Mouse (Mus musculus): ENCODE results near the gene Rab4b.

Rab4b gene

GRCm38 (mm10) chr7:27159882-27160281 lies 18.8 kb downstream of the Rab4b start:
- peak; percentile 82 for DNase-seq (ENCODE audit: low spot score in 2 of 2)

DNA sequence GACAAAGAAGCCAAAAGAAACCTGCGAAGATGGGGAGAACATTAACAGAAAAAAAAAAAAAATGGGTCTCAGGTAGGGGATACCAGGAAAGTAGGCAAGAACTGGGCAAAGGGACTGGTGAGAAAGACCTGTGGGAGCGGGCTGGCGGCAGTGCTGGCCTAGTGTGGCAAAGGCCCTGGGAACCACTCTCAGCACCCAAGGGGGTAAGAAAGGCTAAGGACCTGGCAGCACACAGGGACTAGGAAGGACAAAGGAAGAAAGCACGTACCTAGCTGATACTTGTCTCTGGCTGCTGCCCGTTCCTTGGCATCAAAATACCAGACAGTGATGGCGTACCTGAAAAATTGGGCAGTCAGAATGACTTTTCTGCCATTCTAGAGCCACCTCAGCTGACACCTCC lies 19.4 kb downstream of the Rab4b start:
- DNase-seq (ENCODE audit: low spot score in 2 of 2), result no peak

DNA sequence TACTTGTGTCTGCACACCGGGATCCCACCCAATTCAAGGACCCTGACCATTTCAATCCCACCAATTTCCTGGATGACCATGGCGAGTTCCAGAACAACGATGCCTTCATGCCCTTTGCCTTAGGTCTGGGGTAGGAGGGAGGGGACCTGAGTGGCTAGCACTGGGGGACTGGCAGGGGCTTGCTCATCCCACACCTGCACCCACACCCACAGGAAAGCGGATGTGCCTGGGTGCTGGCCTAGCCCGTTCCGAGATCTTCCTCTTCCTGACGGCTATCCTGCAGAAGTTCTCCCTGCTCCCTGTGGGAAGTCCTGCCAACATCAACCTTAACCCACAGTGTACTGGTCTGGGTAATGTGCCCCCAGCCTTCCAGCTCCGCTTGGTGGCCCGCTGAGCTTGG lies 20.5 kb downstream of the Rab4b start:
- no peak for DNase-seq (ENCODE audit: low spot score in 2 of 2)

DNA sequence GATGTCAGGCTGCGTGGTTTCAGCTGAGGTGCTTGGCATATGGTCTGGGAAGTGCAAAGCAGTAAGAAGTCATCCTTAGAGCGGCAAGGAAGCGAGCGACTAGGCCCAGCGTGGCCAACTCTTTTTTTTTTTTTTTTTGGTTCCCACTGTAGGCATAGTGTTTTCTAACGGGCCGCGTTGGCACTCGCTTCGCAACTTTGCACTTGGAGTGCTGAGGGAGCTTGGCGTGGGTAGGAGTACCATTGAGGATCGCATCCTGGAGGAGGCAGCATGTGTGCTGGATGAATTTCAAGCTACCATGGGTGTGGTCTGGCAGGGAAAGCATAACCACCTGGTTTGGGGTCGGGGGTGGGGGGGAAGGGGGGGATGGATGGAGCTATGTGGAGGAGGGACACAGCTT lies 22.7 kb downstream of the Rab4b start:
- DNase-seq (ENCODE audit: low spot score in 2 of 2), result no peak

DNA sequence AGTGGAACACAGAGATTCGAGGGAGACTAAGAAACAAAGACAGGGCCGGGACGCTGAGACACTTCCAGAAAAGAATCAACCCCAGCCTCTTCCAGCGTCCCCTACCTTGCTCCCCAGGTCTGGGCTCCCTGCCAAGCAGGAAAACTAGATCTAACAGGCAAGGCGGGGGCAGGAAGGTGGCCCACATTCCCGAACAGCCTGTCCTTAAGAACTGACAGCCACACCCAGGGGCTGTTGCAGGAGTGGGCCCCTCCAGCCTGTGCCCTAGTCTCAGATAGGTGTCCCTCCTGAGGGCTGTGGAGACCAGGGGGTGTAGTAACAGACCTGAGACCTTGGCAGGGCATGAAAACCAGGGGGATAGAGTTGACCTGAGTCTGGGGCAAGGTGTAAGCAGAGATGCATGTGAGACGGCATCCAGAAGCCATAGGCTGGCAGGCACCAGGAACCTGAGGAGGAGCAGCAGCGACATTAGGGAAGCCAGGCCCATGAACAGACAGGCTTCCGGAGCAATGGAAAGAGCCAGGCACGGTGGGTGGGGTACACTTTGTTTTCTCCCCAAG lies 25.4 kb downstream of the Rab4b start, which contains the start of gene Cyp2t4:
Gene Cyp2t4 (plus strand): TSS at position 510 of the 560 bp plus-strand sequence.
- no peak for DNase-seq (ENCODE audit: low spot score in 2 of 2)

- no peak for DNase-seq (ENCODE audit: low spot score in 2 of 2)
Measured at GRCm38 (mm10) chr7:27136410-27136996, 42.2 kb downstream of the Rab4b start.

- DNase-seq (ENCODE audit: low spot score in 2 of 2), result no peak
Measured at GRCm38 (mm10) chr7:27133757-27134156, 44.9 kb downstream of the Rab4b start.

- no peak for DNase-seq (ENCODE audit: low spot score in 2 of 2)
Measured at GRCm38 (mm10) chr7:27133156-27133555, 45.5 kb downstream of the Rab4b start.

DNA sequence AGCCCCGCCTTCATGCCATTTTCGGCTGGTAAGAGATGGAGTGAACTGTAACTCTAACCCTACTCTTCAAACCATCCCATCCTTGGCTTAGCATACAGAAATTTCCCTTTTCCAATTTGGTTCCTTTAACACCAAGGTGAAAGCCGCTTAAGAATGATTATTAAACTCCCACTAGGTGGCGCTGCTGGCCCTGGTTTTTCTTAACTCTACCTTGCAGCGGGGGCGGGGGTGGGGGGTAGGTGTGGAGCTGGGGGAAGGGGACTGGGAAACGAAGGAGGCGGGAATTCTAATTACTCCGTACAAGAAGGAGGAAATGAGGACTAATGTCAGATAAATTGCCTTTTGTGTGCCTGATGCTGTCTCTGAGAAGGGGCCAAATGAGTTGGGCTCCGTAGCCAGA lies 46.1 kb downstream of the Rab4b start:
- peak in 1 of 2 experiments; percentile 40 for DNase-seq (ENCODE audit: low spot score in 2 of 2)

GRCm38 (mm10) chr7:27131387-27131786 lies 47.3 kb downstream of the Rab4b start:
- no peak for DNase-seq (ENCODE audit: low spot score in 2 of 2)

- no peak for DNase-seq (ENCODE audit: low spot score in 2 of 2)
Measured at GRCm38 (mm10) chr7:27130521-27131370, 48.0 kb downstream of the Rab4b start.

DNA sequence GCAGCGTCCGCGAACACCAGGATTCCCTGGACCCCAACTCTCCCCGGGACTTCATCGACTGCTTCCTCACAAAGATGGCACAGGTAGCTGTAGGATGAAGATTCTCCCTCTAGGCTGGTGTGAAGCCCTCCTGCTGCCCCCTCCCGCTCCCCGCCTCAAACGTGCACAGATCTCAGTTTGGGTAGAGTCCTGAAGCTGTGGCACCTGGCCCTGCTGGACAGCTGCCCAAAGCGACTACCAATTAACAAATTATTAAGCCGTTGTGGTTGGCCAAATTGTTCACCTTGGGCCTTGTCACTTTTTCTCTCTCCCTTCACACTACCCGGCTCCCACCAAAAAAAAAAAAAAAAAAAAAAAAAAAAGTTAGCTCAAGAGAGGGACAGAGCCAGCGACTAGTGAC lies 48.9 kb downstream of the Rab4b start:
- DNase-seq (ENCODE audit: low spot score in 2 of 2), result no peak

DNA sequence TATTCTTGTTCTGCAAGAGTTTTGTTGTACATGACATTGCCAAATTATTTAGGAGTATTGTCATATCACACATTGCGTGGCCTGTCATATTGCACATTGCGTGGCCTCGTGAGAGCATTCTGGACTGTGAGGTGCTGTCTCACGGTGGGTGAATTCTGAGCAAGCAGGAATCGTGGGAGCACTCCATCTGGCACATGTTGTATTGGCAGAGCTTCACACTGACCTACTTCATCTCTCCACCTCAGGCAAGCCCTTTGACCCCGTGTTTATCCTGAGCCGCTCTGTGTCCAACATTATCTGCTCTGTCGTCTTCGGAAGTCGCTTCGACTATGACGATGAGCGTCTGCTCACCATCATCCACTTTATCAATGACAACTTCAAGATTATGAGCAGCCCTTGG lies 49.8 kb downstream of the Rab4b start:
- no peak for DNase-seq (ENCODE audit: low spot score in 2 of 2)

DNA sequence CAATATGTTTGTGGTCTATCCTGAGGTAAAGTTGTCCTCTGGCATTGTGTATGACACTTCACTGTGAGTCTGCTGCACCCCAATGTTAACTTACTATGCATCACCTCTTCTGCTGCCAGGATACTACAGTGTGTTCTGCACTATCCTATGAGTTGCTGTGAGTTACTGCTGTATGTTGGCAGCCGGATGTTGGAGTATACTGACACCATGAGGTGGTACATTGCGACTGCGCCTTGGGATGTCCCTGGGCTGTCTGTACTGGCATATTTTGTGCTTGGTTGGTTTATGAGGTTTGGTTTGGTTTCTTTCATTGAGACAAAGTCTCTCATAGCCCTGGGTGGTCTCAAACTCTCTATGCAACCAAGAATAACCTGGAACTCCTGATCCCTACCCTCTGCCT lies 50.5 kb downstream of the Rab4b start:
- DNase-seq (ENCODE audit: low spot score in 2 of 2), result peak; percentile 10 to 27

DNA sequence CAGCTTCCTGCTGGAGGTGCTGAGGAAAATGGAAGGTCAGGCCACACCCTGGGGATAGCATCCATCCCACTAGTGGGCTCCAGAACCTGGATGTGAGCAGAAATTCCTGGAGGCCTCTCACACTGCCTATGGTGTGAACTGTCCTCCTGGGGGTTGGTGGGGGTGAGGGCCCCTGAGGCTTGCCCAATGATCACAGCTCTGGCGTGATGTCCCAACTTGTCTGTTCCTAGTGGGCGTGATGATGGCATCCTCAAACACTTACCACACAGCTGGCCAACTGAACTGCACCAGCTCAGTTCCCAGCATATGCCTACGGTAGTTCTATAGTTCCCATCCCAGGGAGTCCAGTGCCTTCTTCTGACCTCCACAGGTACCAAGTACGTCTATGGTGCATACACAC lies 53.7 kb downstream of the Rab4b start:
- no peak for DNase-seq (ENCODE audit: low spot score in 2 of 2)

GRCm38 (mm10) chr7:27124305-27124832 lies 54.3 kb downstream of the Rab4b start:
- DNase-seq (ENCODE audit: low spot score in 2 of 2), result no peak

- DNase-seq (ENCODE audit: low spot score in 2 of 2), result no peak
Measured at GRCm38 (mm10) chr7:27119676-27120075, 59.0 kb downstream of the Rab4b start, which contains the start of gene Cyp2f2. Gene Cyp2f2, plus strand, starts transcription at chr7:27119909.

All from frontal cortex, postnatal 25 days (tissue).